Mouse (Mus musculus): ENCODE results near the gene Ager. TPM values are rescaled to one million over a fixed set of nuclear protein-coding genes. Genes with fewer than 3 reads are reported as not detected.

Ager gene
- polyA plus RNA-seq, 1 experiment from 2014 or later, result 2.2 TPM

GRCm38 (mm10) chr17:34649106-34649864, 51.6 kb downstream of the Ager start:
- no peak overlapping the region for H3K27ac ChIP-seq
- no peak overlapping the region for H3K4me3 ChIP-seq (replicated peaks)
- peaks cover 51% of the 10 kb centered on the region for H3K36me3 ChIP-seq
- WGBS, result 93% methylated on average over 18 of the region's 18 CpGs
- peaks cover 31% of the 10 kb centered on the region for H3K4me1 ChIP-seq (replicated peaks)
- no peak for ATAC-seq
- H3K4me2 ChIP-seq (replicated peaks), result no peak overlapping the region
- no peaks in the 10 kb centered on the region for H3K27me3 ChIP-seq
- no peaks in the 10 kb centered on the region for H3K9me3 ChIP-seq
- no peak overlapping the region for H3K9ac ChIP-seq (replicated peaks)

Other genes with a start within 250 kb of the Ager start
- gene Btnl2, start 243.0 kb upstream of the Ager start, polyA plus RNA-seq (2015; fragmentation: Nextera tagmentation; extraction: Ambion mirVana), result not detected in 2 replicates
- gene Btnl1, start 220.7 kb upstream of the Ager start, polyA plus RNA-seq (2015; fragmentation: Nextera tagmentation; extraction: Ambion mirVana), result not detected in 2 replicates
- gene BC051142, start 199.0 kb upstream of the Ager start, polyA plus RNA-seq (2015; fragmentation: Nextera tagmentation; extraction: Ambion mirVana), result 4.6 and 5.6 TPM in 2 replicates
- not detected in 2 replicates for gene Btnl4, start 120.5 kb upstream of the Ager start, polyA plus RNA-seq (2015; fragmentation: Nextera tagmentation; extraction: Ambion mirVana)
- gene Btnl6, start 80.5 kb upstream of the Ager start, polyA plus RNA-seq (2015; fragmentation: Nextera tagmentation; extraction: Ambion mirVana), result not detected in 2 replicates
- gene Notch4, start 33.6 kb upstream of the Ager start, polyA plus RNA-seq (2015; fragmentation: Nextera tagmentation; extraction: Ambion mirVana), result 8.9 and 9.1 TPM in 2 replicates
- 2.8 and 3.4 TPM in 2 replicates for gene Gpsm3, start 8.1 kb upstream of the Ager start, polyA plus RNA-seq (2015; fragmentation: Nextera tagmentation; extraction: Ambion mirVana)
- gene Pbx2, start 6.6 kb upstream of the Ager start, polyA plus RNA-seq (2015; fragmentation: Nextera tagmentation; extraction: Ambion mirVana), result 13.3 and 15.3 TPM in 2 replicates
- 324 and 337 TPM in 2 replicates for gene Rnf5, start 5.8 kb downstream of the Ager start, polyA plus RNA-seq (2015; fragmentation: Nextera tagmentation; extraction: Ambion mirVana)
- 86.0 and 100 TPM in 2 replicates for gene Agpat1, start 6.4 kb downstream of the Ager start, polyA plus RNA-seq (2015; fragmentation: Nextera tagmentation; extraction: Ambion mirVana)
- 6.8 and 8.6 TPM in 2 replicates for gene Egfl8, start 18.1 kb downstream of the Ager start, polyA plus RNA-seq (2015; fragmentation: Nextera tagmentation; extraction: Ambion mirVana)
- gene Ppt2, start 30.6 kb downstream of the Ager start, polyA plus RNA-seq (2015; fragmentation: Nextera tagmentation; extraction: Ambion mirVana), result 22.3 and 23.3 TPM in 2 replicates
- gene Prrt1, start 31.7 kb downstream of the Ager start, polyA plus RNA-seq (2015; fragmentation: Nextera tagmentation; extraction: Ambion mirVana), result 7.4 and 7.5 TPM in 2 replicates
- 17.0 and 18.9 TPM in 2 replicates for gene Fkbpl, start 46.9 kb downstream of the Ager start, polyA plus RNA-seq (2015; fragmentation: Nextera tagmentation; extraction: Ambion mirVana)
- 118 and 122 TPM in 2 replicates for gene Atf6b, start 49.3 kb downstream of the Ager start, polyA plus RNA-seq (2015; fragmentation: Nextera tagmentation; extraction: Ambion mirVana)
- 0.08 and 0.10 TPM in 2 replicates for gene Tnxb, start 72.7 kb downstream of the Ager start, polyA plus RNA-seq (2015; fragmentation: Nextera tagmentation; extraction: Ambion mirVana)
- gene C4b, start 146.0 kb downstream of the Ager start, polyA plus RNA-seq (2015; fragmentation: Nextera tagmentation; extraction: Ambion mirVana), result not detected in 2 replicates
- gene Cyp21a1, start 206.7 kb downstream of the Ager start, polyA plus RNA-seq (2015; fragmentation: Nextera tagmentation; extraction: Ambion mirVana), result not detected in 2 replicates
- 38.5 and 40.5 TPM in 2 replicates for gene Stk19, start 239.1 kb downstream of the Ager start, polyA plus RNA-seq (2015; fragmentation: Nextera tagmentation; extraction: Ambion mirVana)
- gene Dxo, start 239.2 kb downstream of the Ager start, polyA plus RNA-seq (2015; fragmentation: Nextera tagmentation; extraction: Ambion mirVana), result 74.7 and 76.1 TPM in 2 replicates